Mouse (Mus musculus) telencephalon, adult 2 months (tissue): ENCODE measurements around the gene Klf13.

Source experiments
- DNase-seq: peaks from one replicate; pipeline ENCODE4 v3.0.0-alpha.2; 2011; ENCODE audit warnings: low read depth, low spot score

The Klf13 gene

DNA sequence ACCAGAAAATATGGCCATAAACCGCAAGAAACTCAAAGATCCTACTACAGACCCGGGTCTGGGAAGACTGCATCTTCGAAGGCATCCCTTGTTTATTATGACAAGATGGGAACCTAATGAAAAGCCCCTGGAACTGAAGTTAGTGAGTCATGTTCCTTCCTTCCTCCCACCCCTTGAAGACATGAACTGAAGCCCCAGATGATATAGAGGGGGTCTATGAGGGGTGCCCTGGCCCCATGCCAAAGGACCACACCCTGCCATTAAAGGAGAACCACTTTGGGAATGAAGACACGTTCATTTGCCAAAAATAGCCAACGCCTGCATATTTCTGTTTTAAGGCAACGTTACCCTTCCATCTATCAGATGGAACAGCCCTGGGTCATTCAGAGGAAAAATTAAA lies 50.0 kb downstream of the Klf13 start:
- DNase-seq: no peak

DNA sequence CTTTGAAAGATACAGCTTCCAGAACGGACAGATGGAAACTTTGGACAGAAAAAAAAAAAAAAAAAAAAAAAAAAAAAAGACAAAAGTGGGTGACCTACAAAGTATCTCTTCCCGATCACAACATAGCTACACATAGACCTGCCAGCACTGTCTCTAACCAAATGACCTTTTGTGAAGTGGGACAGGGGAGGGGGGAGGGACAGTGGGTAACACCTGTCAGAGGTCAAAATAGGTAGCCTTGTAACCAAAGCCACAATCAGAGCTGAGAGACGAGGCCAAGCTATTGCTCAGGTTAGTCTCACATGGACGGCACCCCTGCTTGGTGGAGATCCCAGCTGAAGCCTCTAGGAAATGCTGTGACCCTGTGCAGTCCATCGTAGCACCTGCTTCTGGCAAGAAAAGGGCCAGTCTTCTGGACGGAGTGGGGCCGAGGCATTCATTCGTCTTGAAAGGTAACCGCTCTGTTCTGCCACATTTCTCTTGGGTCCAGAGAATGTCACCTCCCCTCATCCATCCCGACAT lies 51.1 kb downstream of the Klf13 start:
- no peak for DNase-seq

DNA sequence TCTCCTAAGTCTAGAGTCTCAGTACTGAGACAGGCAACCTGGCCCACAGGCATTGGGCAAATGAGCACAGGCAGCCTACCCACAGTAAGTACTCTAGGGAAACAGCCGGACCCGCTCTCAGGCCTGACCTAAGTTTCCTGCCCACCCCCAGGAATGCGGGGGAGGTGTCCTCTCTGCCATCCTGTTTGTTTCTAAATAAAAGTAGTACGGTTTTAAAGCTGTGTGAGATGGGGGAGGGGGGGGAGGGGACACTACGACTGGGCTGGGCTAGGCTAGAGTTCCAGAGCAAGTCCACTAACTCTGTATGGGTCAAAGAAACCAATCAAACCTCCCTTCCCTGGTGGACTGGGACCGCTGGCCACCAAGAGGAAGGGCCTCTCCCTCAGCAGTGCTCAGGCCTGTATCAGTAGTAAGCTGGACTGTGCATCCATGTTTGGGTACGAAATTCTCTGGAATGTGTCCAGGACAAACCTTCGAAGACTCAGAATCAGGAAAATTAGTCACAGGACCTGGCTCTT lies 51.6 kb downstream of the Klf13 start:
- no peak for DNase-seq

DNA sequence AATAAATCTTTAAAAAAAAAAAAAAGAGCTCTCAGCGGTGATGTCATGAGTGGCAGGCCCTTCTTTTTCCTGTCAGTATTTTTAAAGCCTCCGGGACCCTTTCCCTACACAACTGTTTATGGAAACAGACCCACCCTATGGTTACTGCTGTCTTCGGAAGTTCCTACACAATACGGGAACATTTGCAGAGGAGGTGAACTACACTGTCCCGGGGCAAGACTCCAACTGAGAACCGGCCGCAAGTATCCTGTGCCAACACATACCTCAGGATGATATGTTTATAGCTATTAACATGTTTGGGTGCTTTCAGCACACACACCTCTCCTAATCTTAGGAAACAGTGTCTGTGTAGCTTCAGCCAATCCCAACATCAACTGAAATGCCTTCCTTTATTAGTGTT lies 53.7 kb downstream of the Klf13 start:
- DNase-seq: no peak

DNA sequence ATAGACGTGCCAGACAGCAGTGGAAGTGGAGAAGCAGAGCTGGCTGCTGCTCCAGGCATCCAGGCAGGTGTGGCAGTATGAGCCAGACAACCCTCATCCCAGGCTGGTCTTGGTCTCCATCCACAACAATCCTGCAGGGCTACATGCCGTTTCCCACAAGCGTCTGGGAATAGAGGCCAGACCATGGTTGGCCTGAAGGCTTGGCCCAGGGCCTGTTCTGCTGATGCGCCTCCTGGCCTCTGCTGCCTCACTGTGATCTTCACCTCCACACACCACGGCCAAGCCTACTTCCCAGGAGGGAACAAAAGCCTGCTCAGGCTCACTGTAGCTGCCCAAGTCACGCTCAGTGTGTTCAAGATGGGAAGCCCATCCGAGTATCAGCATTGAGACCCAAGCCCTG lies 56.0 kb downstream of the Klf13 start:
- DNase-seq: no peak

DNA sequence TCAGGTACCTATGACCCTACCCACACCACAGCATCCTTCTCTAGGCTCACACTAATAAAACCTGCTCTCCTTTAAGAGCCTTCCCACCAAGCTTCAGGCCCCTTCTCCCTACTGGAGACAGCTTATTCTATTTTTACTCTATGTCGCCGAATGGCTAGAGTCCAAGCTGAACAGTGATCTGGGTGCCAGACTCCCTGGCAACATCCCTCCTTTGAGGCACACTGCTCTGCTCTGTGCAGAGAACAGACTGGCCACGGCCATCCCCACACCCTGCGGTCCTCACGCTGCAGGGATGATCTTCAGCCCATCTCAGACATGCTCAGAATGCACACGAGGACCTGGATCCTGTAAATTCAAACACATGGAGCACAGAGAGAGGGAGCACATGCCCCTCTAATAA lies 59.1 kb downstream of the Klf13 start:
- DNase-seq: no peak

DNA sequence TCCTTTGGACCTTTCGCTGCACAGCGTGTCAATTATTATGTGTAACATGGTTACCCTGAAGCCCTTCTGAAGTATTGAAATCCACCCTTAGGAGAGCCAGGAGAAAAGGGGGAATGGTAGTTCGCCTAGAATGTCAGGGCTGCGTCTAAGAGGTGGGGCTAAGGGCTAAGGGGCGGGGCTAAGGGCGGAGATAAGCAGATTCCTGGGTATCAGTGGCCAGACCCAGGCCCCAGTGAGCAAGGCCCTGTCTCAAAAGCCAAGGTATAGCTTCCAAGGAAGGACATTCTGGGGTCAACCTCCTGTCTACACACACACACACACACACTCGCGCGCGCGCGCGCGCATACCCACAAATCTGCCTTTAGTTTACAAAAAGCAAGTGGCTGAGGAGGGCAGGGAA lies 61.1 kb downstream of the Klf13 start:
- DNase-seq: no peak

DNA sequence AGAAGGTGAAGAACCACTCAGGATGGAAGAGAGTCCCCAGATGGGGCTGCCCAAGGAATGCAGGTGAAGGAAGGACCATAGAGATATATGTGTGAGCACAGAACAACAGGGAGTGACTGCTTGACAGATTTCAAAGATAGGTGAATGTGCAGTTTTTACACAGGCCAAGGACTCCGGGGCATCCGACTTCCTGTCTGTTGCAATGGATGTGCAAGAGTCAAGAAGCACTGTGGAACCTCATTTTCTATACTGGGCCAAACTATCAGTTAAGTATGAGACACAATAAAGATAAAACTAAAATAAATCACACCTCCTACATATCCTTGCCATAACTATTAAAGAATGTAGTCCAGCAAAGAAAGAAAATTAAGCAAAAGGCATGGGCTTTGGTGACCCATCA lies 62.1 kb downstream of the Klf13 start:
- DNase-seq: no peak

DNA sequence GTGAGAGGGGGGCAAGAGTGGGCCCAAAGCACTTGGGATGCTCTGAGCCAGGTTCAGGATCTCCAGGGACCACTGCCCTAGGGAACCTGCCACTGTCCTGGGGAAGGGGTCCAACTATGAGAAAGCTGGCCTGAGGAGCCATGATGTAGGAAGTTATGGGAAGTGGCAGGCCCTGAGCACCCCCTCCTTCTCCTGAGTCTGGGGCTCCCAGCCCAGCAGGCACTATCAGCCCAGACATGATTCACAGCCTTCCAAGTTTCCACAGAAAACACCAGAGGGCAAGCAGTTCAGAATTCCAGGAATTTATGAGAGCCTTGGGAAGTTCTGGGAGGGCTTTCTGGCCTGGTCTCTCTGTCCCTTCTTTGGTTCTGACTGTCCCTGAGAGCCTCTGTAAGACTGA lies 63.0 kb downstream of the Klf13 start:
- DNase-seq: no peak

DNA sequence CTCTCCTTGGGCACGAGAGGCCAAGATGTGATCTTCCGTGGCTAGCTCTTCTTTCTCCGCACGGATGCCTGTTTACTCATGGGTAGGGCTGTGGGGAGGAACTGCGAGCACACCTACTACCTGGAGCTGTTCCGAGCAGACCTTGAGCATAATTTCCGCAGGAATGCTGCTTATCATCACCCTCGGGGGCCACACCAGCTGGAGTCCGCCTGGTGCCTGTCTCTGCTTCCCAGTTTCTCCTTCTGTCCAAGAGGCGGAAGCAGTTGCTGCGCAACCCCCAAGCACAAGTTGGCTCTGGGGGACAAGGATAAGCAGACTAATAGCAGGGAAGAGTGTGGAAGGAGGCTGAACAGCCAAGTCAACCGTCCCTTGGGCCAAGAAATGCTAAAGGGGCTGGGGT lies 64.8 kb downstream of the Klf13 start:
- no peak for DNase-seq

DNA sequence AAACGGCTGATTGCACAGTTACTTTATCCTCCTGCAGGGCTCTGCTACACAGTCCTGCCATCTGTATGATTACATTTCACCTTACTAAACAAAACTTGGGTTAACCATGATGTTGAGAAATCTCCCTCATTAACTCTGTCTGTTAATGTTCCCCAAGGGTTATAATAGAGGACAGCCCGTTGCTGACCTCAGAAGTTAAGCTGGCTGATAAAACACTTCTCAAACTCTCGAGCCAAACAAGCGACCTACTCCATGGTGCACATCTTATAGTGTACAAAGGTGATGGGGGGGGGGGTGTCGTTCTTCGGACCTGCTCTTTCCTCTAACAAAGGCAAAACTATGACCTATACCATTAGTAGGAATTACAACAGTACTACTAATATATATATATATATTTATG lies 67.0 kb downstream of the Klf13 start:
- no peak for DNase-seq

DNA sequence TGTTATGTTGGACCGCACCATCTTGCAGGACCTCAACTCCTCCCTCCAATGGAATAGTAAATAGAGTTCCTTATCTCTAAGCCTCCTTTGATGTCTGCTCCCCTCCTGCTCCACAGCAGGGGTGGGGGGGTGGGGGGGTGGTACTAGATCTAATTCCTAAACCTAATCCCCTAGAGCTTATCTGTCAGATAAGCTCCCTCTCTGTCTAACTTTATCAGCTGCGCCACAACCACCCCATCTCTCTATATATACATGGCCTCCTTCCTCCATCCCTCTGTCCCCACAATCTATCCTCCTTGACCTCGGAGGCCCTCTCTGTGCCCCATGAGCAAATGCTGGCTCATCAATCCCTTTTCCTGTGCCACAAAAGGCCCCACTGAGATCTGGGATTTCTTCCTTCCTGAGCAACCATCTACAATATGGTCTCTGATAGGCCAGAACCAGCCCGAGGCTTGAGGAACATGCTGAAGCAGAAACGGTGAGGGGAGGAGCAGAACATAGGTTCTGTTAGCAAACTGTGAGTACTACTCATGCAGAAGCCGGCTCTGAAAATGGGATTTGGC lies 70.3 kb downstream of the Klf13 start:
- no peak for DNase-seq

DNA sequence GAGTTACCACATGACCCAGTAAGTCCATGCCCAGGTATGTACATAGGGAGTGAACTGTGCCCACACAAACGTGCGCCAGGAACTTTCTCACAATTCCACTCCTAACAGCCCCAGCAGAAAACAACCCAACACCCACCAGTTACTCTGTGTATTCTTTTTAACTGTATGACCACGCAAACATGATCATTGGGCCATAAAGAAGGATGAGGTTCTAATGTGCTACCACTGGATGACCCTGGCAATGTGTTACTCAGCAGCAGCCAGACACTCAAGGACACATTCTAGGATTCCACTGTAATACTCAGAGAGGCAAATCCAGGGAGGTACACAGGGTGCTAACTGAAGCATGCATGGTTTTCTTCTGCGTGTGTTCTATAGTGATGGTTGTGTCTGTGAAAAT lies 72.8 kb downstream of the Klf13 start:
- DNase-seq: no peak

DNA sequence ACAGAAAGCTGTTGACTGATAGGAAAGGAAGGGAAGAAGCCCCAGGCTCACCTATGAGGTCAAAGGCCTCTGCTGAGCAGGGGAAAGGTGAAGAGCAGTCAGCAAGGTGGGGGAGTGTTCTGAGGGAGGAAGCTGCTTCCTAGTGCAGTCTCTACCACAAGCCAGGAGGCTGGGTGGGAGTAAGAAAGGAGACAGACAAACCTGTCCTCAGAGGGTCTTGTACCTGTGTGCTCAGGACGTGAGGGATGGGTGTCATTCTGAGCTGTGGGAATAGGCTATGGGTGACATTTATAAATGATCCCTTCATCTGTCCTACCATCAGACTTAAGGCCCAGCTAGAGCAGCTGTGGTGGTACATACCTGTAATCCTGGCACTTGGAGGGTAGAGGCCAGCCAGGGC lies 75.7 kb downstream of the Klf13 start:
- DNase-seq: no peak

DNA sequence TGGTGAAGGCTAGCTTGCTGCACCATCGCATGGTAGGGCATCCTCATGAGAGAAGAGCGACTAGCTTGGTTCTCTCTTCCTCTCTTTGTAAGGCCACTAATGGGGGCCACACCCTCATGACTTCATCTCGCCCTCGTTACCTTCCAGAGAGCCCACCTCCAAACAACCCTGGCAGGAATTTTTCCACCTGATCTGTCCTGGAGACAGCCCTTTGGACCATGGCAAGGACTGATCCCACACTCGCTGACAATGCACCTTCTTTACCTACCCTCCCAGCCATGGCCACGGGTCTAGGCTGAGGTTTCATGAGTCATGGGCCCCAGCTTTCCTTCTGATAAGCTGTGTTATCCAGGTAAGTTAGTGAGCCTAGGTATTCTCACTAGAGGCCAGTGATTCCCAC lies 77.6 kb downstream of the Klf13 start:
- DNase-seq: no peak

DNA sequence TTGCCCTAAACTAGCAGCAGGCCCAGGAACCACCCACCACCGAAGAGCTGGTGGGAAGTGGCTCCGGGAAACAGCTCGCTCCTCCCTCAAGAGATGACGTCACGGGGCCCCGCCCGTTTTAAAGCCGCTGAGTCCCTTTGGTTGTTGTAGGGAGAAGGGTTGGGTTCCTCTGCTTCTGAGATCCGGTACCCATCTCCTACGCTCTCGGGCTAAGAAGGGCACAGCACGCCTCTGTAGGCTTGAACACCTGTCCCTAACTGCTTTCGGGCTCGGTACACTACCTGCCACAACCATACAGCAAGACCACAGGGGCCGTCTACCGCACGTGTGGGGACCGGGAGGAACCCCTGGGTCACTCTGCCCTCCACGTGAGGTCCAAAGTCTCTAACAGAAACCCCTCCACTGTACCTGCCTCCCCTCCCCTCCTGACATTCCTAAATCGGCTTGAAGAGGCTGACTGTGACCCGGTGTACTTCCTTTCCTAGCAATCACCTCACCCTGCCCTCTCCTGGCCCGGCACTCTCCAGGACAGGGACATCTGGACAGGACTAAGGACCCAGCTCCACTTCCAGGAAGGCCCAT lies 80.1 kb downstream of the Klf13 start:
- peak; percentile 70 for DNase-seq

DNA sequence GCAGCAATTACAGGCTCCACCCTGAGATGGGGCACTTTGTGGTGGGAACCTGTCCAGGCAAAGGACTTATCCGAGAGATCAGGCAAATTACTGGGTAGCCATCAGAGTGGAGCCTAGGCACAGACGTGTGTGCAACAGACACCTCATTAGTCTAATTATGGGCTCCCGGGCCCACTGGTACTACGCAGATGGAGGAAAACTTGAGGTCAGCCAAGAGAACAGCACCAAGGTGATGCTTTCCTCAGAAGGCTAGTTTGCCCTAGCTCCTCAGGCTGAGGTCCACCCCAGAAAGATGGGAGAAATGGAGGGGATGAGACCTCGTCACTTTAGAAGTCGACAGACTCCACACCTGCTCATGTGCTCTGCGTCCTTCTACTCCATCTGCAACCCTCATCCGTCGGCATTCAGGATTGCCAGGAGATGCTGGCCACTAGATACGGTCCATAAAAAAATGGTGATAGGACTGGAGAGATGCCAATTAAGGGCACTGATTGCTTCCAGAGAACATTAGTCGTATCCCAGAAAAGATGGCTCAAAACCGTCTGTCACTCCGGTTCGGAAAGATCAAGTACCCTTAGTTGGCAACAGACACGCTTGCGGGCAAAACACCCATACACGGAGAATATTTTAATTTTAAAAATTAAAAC lies 80.8 kb downstream of the Klf13 start:
- no peak for DNase-seq

DNA sequence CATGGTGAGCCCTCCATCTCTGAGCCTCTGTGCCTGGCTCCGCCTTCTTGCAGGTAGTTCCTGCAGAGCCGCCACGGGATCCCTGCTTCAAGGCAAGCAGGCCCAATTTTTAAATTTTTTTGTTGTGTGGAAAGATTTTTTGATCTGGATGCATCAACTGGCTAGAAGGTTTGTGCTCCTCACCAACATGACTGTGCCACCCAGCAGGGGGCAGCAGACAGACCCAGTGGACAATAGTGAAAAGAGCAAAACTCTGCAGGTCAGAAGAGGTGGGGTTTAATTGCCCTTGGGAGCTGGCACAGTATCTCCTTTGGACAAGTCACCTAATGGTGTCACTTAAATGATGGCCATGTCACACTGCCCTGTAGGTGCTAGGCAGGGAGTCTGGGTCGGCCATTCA lies 83.4 kb downstream of the Klf13 start:
- no peak for DNase-seq

DNA sequence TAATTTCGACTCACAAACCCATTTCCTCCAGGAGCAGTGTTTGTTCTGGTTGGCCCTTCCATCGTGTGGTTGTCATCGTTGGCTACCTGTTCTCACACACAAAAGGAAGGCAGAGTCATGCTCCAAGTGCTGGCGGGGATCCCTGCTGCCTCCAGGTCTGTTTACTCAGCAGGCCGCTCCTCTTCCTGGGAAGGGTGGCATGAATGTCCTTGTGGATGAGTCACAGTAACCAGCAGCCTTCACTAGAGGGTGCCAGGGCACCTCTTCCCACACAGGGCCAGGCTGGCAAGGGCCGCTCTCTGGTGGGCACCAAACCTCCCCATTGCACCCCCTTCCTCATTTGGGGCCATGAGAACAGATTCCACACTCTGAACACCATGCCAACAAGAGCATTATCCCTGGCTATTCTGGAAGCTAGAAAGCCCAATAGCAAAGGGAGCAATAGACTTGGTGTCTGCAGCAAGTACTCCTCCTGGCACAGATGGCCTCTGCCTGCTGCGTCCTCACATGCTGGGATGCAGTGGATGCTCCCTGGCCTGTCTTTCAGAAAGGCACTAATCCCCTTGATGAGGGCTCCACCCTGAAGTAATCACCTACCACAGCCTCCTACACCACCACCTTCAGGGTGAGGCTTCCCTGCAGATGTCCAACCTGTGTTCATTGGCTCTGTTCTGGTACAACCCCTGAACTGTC lies 86.7 kb downstream of the Klf13 start:
- DNase-seq: no peak
